Mouse (Mus musculus): ENCODE results near the gene Olfr420. TPM values are rescaled to one million over a fixed set of nuclear protein-coding genes. Genes with fewer than 3 reads are reported as not detected.

The Olfr420 gene
- not detected in 2 replicates for polyA plus RNA-seq (2014; fragmentation: Nextera tagmentation; extraction: Ambion mirVana)

- Histone ChIP-seq H3K27ac (ENCODE audit: low read depth, low read length) (no peak within 1 kb of the TSS), H3K27me3 (ENCODE audit: control insufficient read depth, insufficient read depth, low read length) (no peaks in the 10 kb centered on the region), H3K4me2 (no peak within 1 kb of the TSS), H3K36me3 (ENCODE audit: control insufficient read depth, insufficient read depth, low read length) (no peaks in the 10 kb centered on the region), H3K4me3 (ENCODE audit: low read depth, low read length) (no peak within 1 kb of the TSS), H3K9me3 (ENCODE audit: control insufficient read depth, low read length) (no peaks in the 10 kb centered on the region), H3K4me1 (ENCODE audit: control insufficient read depth, insufficient read depth, low read length) (no peaks in the 10 kb centered on the region), H3K9ac (ENCODE audit: low read length) (no peak within 1 kb of the TSS)
- DNase-seq (ENCODE audit: low spot score, missing footprints) (no peak), ATAC-seq (ENCODE audit: low FRiP score) (no peak)
- WGBS: 71% methylated on average over 1 of the region's 1 CpGs
Observed at GRCm38 (mm10) chr1:174155333-174155732, at the start of gene Olfr420. Olfr420 (plus strand) TSS chr1:174155633.

GRCm38 (mm10) chr1:174121062-174121461 is 34.4 kb upstream of the Olfr420 start, which contains the start of gene Olfr231:
Olfr231 (minus strand) TSS chr1:174121162.
- no peaks in the 10 kb centered on the region for H3K4me1 ChIP-seq (ENCODE audit: control insufficient read depth, insufficient read depth, low read length)
- no peak within 1 kb of the TSS for H3K4me2 ChIP-seq
- H3K9ac ChIP-seq (ENCODE audit: low read length): no peak within 1 kb of the TSS
- DNase-seq (ENCODE audit: low spot score, missing footprints): no peak
- no peaks in the 10 kb centered on the region for H3K27me3 ChIP-seq (ENCODE audit: control insufficient read depth, insufficient read depth, low read length)
- H3K9me3 ChIP-seq (ENCODE audit: control insufficient read depth, low read length): no peaks in the 10 kb centered on the region
- no peak within 1 kb of the TSS for H3K4me3 ChIP-seq (ENCODE audit: low read depth, low read length)
- no peak within 1 kb of the TSS for H3K27ac ChIP-seq (ENCODE audit: low read depth, low read length)
- 55% methylated on average over 2 of the region's 2 CpGs for WGBS
- no peak for ATAC-seq (ENCODE audit: low FRiP score)
- H3K36me3 ChIP-seq (ENCODE audit: control insufficient read depth, insufficient read depth, low read length): no peaks in the 10 kb centered on the region

- H3K36me3 ChIP-seq (ENCODE audit: control insufficient read depth, insufficient read depth, low read length): no peaks in the 10 kb centered on the region
- no peak for ATAC-seq (ENCODE audit: low FRiP score)
- no peaks in the 10 kb centered on the region for H3K9me3 ChIP-seq (ENCODE audit: control insufficient read depth, low read length)
- WGBS: 84% methylated on average over 3 of the region's 3 CpGs
- H3K27ac ChIP-seq (ENCODE audit: low read depth, low read length): no peak within 1 kb of the TSS
- no peak within 1 kb of the TSS for H3K9ac ChIP-seq (ENCODE audit: low read length)
- no peaks in the 10 kb centered on the region for H3K4me1 ChIP-seq (ENCODE audit: control insufficient read depth, insufficient read depth, low read length)
- H3K27me3 ChIP-seq (ENCODE audit: control insufficient read depth, insufficient read depth, low read length): no peaks in the 10 kb centered on the region
- H3K4me3 ChIP-seq (ENCODE audit: low read depth, low read length): no peak within 1 kb of the TSS
- no peak within 1 kb of the TSS for H3K4me2 ChIP-seq
- DNase-seq (ENCODE audit: low spot score, missing footprints): no peak
Observed at GRCm38 (mm10) chr1:174131217-174131616, 24.2 kb upstream of the Olfr420 start, which contains the start of gene Olfr424. Olfr424 (plus strand) TSS chr1:174131517.

- ATAC-seq (ENCODE audit: low FRiP score) (peak; percentile 38; the same call in 1 of the 2 replicates), DNase-seq (ENCODE audit: low spot score, missing footprints) (no peak)
- no peaks in the 10 kb centered on the region for H3K36me3 ChIP-seq (ENCODE audit: control insufficient read depth, insufficient read depth, low read length)
- H3K4me2 ChIP-seq: no peak overlapping the region
- H3K9me3 ChIP-seq (ENCODE audit: control insufficient read depth, low read length): no peaks in the 10 kb centered on the region
- no peak overlapping the region for H3K27ac ChIP-seq (ENCODE audit: low read depth, low read length)
- WGBS: 60% methylated on average over 3 of the region's 3 CpGs
- no peaks in the 10 kb centered on the region for H3K4me1 ChIP-seq (ENCODE audit: control insufficient read depth, insufficient read depth, low read length)
- no peaks in the 10 kb centered on the region for H3K27me3 ChIP-seq (ENCODE audit: control insufficient read depth, insufficient read depth, low read length)
- no peak overlapping the region for H3K4me3 ChIP-seq (ENCODE audit: low read depth, low read length)
- H3K9ac ChIP-seq (ENCODE audit: low read length): no peak overlapping the region
Observed at GRCm38 (mm10) chr1:174131999-174132398, 23.4 kb upstream of the Olfr420 start.

- H3K27ac ChIP-seq (ENCODE audit: low read depth, low read length): no peak overlapping the region
- H3K9ac ChIP-seq (ENCODE audit: low read length): no peak overlapping the region
- DNase-seq (ENCODE audit: low spot score, missing footprints): no peak
- no peaks in the 10 kb centered on the region for H3K27me3 ChIP-seq (ENCODE audit: control insufficient read depth, insufficient read depth, low read length)
- H3K9me3 ChIP-seq (ENCODE audit: control insufficient read depth, low read length): no peaks in the 10 kb centered on the region
- no peak overlapping the region for H3K4me2 ChIP-seq
- no peaks in the 10 kb centered on the region for H3K36me3 ChIP-seq (ENCODE audit: control insufficient read depth, insufficient read depth, low read length)
- H3K4me1 ChIP-seq (ENCODE audit: control insufficient read depth, insufficient read depth, low read length): no peaks in the 10 kb centered on the region
- H3K4me3 ChIP-seq (ENCODE audit: low read depth, low read length): no peak overlapping the region
- 79% methylated on average over 2 of the region's 2 CpGs for WGBS
- no peak for ATAC-seq (ENCODE audit: low FRiP score)
Observed at GRCm38 (mm10) chr1:174141384-174141783, 14.0 kb upstream of the Olfr420 start.

- Histone ChIP-seq H3K4me2 (no peak overlapping the region), H3K4me3 (ENCODE audit: low read depth, low read length) (no peak overlapping the region), H3K4me1 (ENCODE audit: control insufficient read depth, insufficient read depth, low read length) (no peaks in the 10 kb centered on the region), H3K36me3 (ENCODE audit: control insufficient read depth, insufficient read depth, low read length) (no peaks in the 10 kb centered on the region), H3K9me3 (ENCODE audit: control insufficient read depth, low read length) (no peaks in the 10 kb centered on the region), H3K9ac (ENCODE audit: low read length) (no peak overlapping the region), H3K27ac (ENCODE audit: low read depth, low read length) (no peak overlapping the region), H3K27me3 (ENCODE audit: control insufficient read depth, insufficient read depth, low read length) (no peaks in the 10 kb centered on the region)
- DNase-seq (ENCODE audit: low spot score, missing footprints): no peak
- 92% methylated on average over 1 of the region's 1 CpGs for WGBS
- ATAC-seq (ENCODE audit: low FRiP score): no peak
Observed at GRCm38 (mm10) chr1:174146696-174147095, 8.7 kb upstream of the Olfr420 start.

GRCm38 (mm10) chr1:174149289-174149688 is 6.1 kb upstream of the Olfr420 start:
- no peaks in the 10 kb centered on the region for H3K9me3 ChIP-seq (ENCODE audit: control insufficient read depth, low read length)
- H3K4me3 ChIP-seq (ENCODE audit: low read depth, low read length): no peak overlapping the region
- H3K4me1 ChIP-seq (ENCODE audit: control insufficient read depth, insufficient read depth, low read length): no peaks in the 10 kb centered on the region
- WGBS: 87% methylated on average over 2 of the region's 2 CpGs
- DNase-seq (ENCODE audit: low spot score, missing footprints) (no peak), ATAC-seq (ENCODE audit: low FRiP score) (no peak)
- no peaks in the 10 kb centered on the region for H3K36me3 ChIP-seq (ENCODE audit: control insufficient read depth, insufficient read depth, low read length)
- no peaks in the 10 kb centered on the region for H3K27me3 ChIP-seq (ENCODE audit: control insufficient read depth, insufficient read depth, low read length)
- no peak overlapping the region for H3K9ac ChIP-seq (ENCODE audit: low read length)
- H3K27ac ChIP-seq (ENCODE audit: low read depth, low read length): no peak overlapping the region
- H3K4me2 ChIP-seq: no peak overlapping the region

GRCm38 (mm10) chr1:174157622-174158021 is 2.2 kb downstream of the Olfr420 start:
- no peaks in the 10 kb centered on the region for H3K9me3 ChIP-seq (ENCODE audit: control insufficient read depth, low read length)
- H3K36me3 ChIP-seq (ENCODE audit: control insufficient read depth, insufficient read depth, low read length): no peaks in the 10 kb centered on the region
- H3K4me3 ChIP-seq (ENCODE audit: low read depth, low read length): no peak overlapping the region
- no peak overlapping the region for H3K27ac ChIP-seq (ENCODE audit: low read depth, low read length)
- no peak overlapping the region for H3K4me2 ChIP-seq
- 96% methylated on average over 3 of the region's 3 CpGs for WGBS
- no peak for DNase-seq (ENCODE audit: low spot score, missing footprints)
- ATAC-seq (ENCODE audit: low FRiP score): no peak
- H3K4me1 ChIP-seq (ENCODE audit: control insufficient read depth, insufficient read depth, low read length): no peaks in the 10 kb centered on the region
- H3K9ac ChIP-seq (ENCODE audit: low read length): no peak overlapping the region
- no peaks in the 10 kb centered on the region for H3K27me3 ChIP-seq (ENCODE audit: control insufficient read depth, insufficient read depth, low read length)

- Histone ChIP-seq H3K4me1 (ENCODE audit: control insufficient read depth, insufficient read depth, low read length) (no peaks in the 10 kb centered on the region), H3K27ac (ENCODE audit: low read depth, low read length) (no peak overlapping the region), H3K4me2 (no peak overlapping the region), H3K4me3 (ENCODE audit: low read depth, low read length) (no peak overlapping the region), H3K9me3 (ENCODE audit: control insufficient read depth, low read length) (no peaks in the 10 kb centered on the region), H3K9ac (ENCODE audit: low read length) (no peak overlapping the region), H3K27me3 (ENCODE audit: control insufficient read depth, insufficient read depth, low read length) (no peaks in the 10 kb centered on the region), H3K36me3 (ENCODE audit: control insufficient read depth, insufficient read depth, low read length) (no peaks in the 10 kb centered on the region)
- DNase-seq (ENCODE audit: low spot score, missing footprints) (no peak), ATAC-seq (ENCODE audit: low FRiP score) (no peak)
- WGBS: 84% methylated on average over 1 of the region's 1 CpGs
Observed at GRCm38 (mm10) chr1:174158512-174158911, 3.1 kb downstream of the Olfr420 start.
